Mouse (Mus musculus): ENCODE data around the gene Brd3. TPM values are rescaled to one million over a fixed set of nuclear protein-coding genes. Genes with fewer than 3 reads are reported as not detected.
A peak's percentile ranks its signal among the peaks of the same experiment; 100 is the strongest.
"Not testable (repeated sequence)": the region's sequence is repeated elsewhere in the genome, so short reads cannot be mapped to it uniquely, and the experiment has no call there.

Gene Brd3
- polyA plus RNA-seq, 1 experiment: 28.6 TPM

DNA sequence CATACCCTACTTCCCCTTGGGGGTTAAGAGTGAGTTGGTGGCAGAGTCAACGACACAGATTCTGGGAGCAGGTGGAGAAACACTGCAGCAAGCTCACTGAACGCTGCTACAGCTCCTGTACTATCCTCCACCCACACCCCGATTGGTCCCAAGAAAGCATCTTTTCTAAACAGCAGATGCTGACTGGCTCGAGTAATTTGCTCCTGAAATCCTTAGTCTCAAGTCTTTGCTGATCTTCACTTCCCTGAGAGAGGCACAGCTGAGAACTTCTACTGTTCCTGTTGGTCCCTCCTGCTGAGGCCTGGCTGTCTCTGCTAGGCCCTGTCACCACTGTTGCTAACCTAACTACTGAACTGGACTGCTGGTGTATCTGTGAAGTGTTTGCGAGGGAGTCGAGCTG is 37.2 kb upstream of the Brd3 start:
- TF ChIP-seq CTCF (IDR thresholded peaks at IDR 0.05; ENCODE audit: borderline replicate concordance, insufficient read depth, low read depth, low read length): no peak
- no peak for TF ChIP-seq POLR2A (IDR thresholded peaks at IDR 0.05; ENCODE audit: borderline replicate concordance, insufficient read depth, low read length)
- DNase-seq: no peak
- H3K4me1 ChIP-seq (ENCODE audit: control insufficient read depth, insufficient read depth, low read length): no peaks in the 10 kb centered on the region; the same call in 1 of the 2 replicates

DNA sequence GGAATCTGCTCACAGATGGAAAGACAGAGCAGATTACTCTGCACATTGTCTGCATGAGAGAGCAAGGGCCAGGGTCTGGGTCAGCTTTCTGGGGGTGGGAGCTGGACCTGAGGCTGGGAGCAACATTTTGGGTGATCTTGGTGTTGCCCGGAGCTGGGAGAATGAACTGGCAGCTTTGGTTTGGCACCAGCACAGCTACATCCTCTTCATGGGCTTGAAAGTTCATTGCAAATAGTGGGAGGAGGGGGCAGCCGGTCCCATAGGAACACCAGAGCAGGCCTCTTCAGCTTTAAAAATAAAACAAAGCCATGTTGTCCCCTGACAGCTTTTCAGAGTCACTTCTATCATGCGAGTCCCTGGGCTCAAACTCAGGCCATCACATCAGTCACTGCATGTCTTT is 33.8 kb upstream of the Brd3 start:
- Histone ChIP-seq H3K27ac (ENCODE audit: insufficient read depth, low read length) (peak overlapping the region; percentile 51; the same call in 1 of the 2 replicates), H3K4me1 (ENCODE audit: control insufficient read depth, insufficient read depth, low read length) (no peaks in the 10 kb centered on the region; the same call in 1 of the 2 replicates), H3K27me3 (ENCODE audit: control insufficient read depth, insufficient read depth, low read length) (no peaks in the 10 kb centered on the region), H3K4me3 (replicated peaks; ENCODE audit: insufficient read depth, low read depth, low read length) (no peak overlapping the region)
- 63% methylated on average over 3 of the region's 3 CpGs for WGBS
- TF ChIP-seq POLR2A (IDR thresholded peaks at IDR 0.05; ENCODE audit: borderline replicate concordance, insufficient read depth, low read length): no peak
- TF ChIP-seq CTCF (IDR thresholded peaks at IDR 0.05; ENCODE audit: borderline replicate concordance, insufficient read depth, low read depth, low read length): no peak
- DNase-seq: no peak

More for the DNA sequence above, 37.2 kb upstream of the Brd3 start:
- 76% methylated on average over 6 of the region's 6 CpGs for WGBS
- Histone ChIP-seq H3K27me3 (ENCODE audit: control insufficient read depth, insufficient read depth, low read length) (no peaks in the 10 kb centered on the region), H3K27ac (ENCODE audit: insufficient read depth, low read length) (no peak overlapping the region), H3K4me3 (replicated peaks; ENCODE audit: insufficient read depth, low read depth, low read length) (no peak overlapping the region)

DNA sequence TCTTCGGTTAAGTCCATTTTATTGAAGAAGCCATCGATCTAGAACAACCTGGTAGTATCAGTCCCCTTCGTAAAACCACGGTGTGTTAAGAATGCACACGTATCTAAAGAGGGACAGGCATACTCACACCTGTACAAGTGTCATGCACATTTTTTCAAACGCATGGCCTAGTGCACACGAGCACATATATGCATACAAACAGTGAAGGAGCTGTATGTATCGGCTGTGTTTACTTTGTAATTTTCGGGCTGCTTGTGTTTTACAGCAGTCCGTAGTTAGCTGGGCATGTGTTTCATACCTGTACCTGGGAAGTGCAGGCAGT is 33.0 kb upstream of the Brd3 start:
- H3K4me3 ChIP-seq (replicated peaks; ENCODE audit: insufficient read depth, low read depth, low read length): peak overlapping the region; percentile 42
- no peaks in the 10 kb centered on the region for H3K27me3 ChIP-seq (ENCODE audit: control insufficient read depth, insufficient read depth, low read length)
- TF ChIP-seq CTCF (IDR thresholded peaks at IDR 0.05; ENCODE audit: borderline replicate concordance, insufficient read depth, low read depth, low read length) (no peak), POLR2A (IDR thresholded peaks at IDR 0.05; ENCODE audit: borderline replicate concordance, insufficient read depth, low read length) (no peak)
- H3K27ac ChIP-seq (ENCODE audit: insufficient read depth, low read length): peak overlapping the region; percentile 51; the same call in 1 of the 2 replicates
- no peaks in the 10 kb centered on the region; the same call in 1 of the 2 replicates for H3K4me1 ChIP-seq (ENCODE audit: control insufficient read depth, insufficient read depth, low read length)
- WGBS: 19% methylated on average over 10 of the region's 10 CpGs
- DNase-seq: no peak

DNA sequence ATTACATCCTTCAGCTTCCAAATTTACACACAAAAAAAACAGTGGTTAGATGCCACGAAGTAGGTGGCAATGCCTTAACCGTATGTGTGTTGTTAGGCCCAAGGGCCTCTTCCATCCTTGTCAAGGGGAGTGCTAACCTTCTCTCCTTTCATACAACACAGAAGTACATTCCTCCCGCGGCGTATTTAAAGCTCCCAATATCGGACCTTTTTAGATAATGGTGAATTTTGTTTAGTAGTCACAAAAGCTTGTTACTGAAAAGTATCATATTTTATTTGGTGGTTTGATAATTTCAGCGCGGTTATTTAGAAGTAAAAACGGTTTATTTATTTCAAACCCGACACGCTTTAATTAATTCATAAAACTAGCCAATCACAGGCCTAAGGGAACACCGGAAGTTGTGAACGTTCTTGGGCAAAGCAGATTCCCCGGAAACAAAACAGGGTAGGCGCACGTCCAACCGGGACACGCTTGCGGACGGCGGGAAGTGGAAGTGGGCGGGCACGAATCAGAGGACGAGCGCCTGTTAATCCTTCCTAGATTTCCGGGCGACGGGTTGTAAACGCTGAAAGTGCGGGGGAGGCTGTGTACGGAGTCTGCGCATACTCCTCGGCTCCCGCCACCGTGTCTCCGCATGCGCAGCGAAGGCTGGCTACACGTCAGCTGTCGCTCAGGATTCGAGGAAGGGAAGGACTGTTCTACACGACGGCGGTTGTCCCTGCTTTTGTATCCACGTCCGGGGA is 32.5 kb upstream of the Brd3 start:
- Histone ChIP-seq H3K27ac (ENCODE audit: insufficient read depth, low read length) (peak overlapping the region; percentile 51; the same call in 1 of the 2 replicates), H3K27me3 (ENCODE audit: control insufficient read depth, insufficient read depth, low read length) (no peaks in the 10 kb centered on the region), H3K4me1 (ENCODE audit: control insufficient read depth, insufficient read depth, low read length) (no peaks in the 10 kb centered on the region; the same call in 1 of the 2 replicates), H3K4me3 (replicated peaks; ENCODE audit: insufficient read depth, low read depth, low read length) (peak overlapping the region; percentile 42)
- under 1% methylated on average over 46 of the region's 46 CpGs for WGBS
- DNase-seq: peak; percentile 99 to 100
- TF ChIP-seq POLR2A (IDR thresholded peaks at IDR 0.05; ENCODE audit: borderline replicate concordance, insufficient read depth, low read length): peak; percentile 99
- no peak for TF ChIP-seq CTCF (IDR thresholded peaks at IDR 0.05; ENCODE audit: borderline replicate concordance, insufficient read depth, low read depth, low read length)

DNA sequence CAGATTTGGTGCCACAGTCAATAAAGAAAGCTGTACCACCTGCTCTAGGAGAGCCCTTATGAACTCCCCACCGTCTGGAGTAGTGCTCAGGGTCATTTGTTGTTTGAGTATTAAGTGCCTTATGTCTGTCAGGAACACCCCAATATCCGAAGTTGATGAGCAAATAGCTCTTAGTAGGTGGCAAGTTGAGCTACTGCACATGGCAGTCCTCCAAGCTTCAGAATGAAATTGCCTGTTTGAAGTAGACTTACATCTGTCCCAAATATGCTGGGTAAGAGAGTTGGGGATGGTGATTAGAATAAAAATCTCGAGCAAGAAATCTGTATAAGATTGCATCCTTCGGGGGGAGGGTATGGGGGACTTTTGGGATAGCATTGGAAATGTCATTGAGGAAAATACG is 31.9 kb upstream of the Brd3 start:
- 12% methylated on average over 5 of the region's 5 CpGs for WGBS
- Histone ChIP-seq H3K27ac (ENCODE audit: insufficient read depth, low read length) (no peak overlapping the region; the same call in 1 of the 2 replicates), H3K27me3 (ENCODE audit: control insufficient read depth, insufficient read depth, low read length) (no peaks in the 10 kb centered on the region), H3K4me1 (ENCODE audit: control insufficient read depth, insufficient read depth, low read length) (no peaks in the 10 kb centered on the region; the same call in 1 of the 2 replicates), H3K4me3 (replicated peaks; ENCODE audit: insufficient read depth, low read depth, low read length) (no peak overlapping the region)
- no peak for TF ChIP-seq CTCF (IDR thresholded peaks at IDR 0.05; ENCODE audit: borderline replicate concordance, insufficient read depth, low read depth, low read length)
- no peak for TF ChIP-seq POLR2A (IDR thresholded peaks at IDR 0.05; ENCODE audit: borderline replicate concordance, insufficient read depth, low read length)
- peak in 1 of 2 experiments; percentile 36 for DNase-seq

DNA sequence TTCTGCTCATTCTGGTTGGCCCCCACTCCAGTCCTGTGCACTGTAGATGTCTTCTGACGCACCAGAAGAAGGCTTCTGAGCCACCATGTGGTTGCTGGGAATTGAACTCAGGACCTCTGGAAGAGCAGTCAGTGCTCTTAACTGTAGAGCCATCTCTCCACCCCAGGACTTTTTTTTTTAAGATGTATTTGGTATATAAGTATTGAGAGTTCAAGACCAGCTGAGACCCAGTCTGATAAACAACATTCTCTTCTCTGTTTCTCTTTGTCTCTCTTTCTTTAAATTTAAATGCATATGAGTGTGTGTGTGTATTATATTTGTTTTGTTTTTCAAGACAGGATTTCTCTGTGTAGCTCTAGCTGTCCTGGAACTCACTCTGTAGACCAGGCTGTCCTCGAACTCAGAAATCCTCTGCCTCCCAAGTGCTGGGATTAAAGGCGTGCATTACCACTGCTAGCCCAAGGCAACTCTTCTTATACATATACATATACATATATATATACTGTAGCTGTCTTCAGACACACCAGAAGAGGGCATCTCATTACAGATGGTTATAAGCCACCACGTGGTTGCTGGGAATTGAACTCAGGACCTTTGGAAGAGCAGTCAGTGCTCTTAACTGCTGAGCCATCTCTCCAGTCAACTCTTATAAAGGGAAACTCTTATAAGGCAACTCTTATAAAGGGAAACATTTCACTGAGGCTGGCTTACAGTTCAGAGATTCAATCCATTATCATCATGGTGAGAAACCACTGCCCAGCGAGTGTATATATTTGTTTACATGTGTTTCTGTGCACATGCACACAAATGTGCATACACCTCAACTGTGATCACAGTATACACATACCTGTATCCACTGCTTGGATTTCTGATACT is 31.2 kb upstream of the Brd3 start:
- H3K4me1 ChIP-seq (ENCODE audit: control insufficient read depth, insufficient read depth, low read length); DNase-seq; H3K27ac ChIP-seq (ENCODE audit: insufficient read depth, low read length); H3K27me3 ChIP-seq (ENCODE audit: control insufficient read depth, insufficient read depth, low read length); H3K4me3 ChIP-seq (replicated peaks; ENCODE audit: insufficient read depth, low read depth, low read length): not testable (repeated sequence)
- WGBS: 64% methylated on average over 5 of the region's 5 CpGs

DNA sequence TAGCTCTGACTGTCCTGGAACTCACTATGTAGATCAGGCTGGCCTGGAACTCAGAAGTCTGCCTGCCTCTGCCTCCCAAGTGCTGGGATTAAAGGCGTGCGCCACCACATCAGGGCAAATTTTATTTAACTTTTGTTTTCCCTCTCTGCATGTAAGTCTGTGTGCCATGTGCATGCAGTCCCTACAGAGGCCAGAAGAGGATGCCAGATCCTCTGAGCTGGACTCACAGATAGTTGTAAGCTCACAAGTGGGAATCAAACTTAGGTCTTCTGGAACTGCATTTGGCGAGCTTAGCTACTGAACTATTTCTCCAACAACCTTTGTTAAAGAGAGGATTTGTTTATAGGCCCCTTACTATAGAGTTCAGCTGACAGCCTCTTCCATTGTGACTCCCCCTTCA is 10.8 kb upstream of the Brd3 start:
- 92% methylated on average over 3 of the region's 3 CpGs for WGBS
- no peak overlapping the region for H3K27ac ChIP-seq (ENCODE audit: insufficient read depth, low read length)
- peaks cover 10% of the 10 kb centered on the region for H3K4me1 ChIP-seq (ENCODE audit: control insufficient read depth, insufficient read depth, low read length)
- DNase-seq: no peak
- no peaks in the 10 kb centered on the region for H3K27me3 ChIP-seq (ENCODE audit: control insufficient read depth, insufficient read depth, low read length)
- no peak for TF ChIP-seq CTCF (IDR thresholded peaks at IDR 0.05; ENCODE audit: borderline replicate concordance, insufficient read depth, low read depth, low read length)
- TF ChIP-seq POLR2A (IDR thresholded peaks at IDR 0.05; ENCODE audit: borderline replicate concordance, insufficient read depth, low read length): no peak
- H3K4me3 ChIP-seq (replicated peaks; ENCODE audit: insufficient read depth, low read depth, low read length): no peak overlapping the region
